Mouse (Mus musculus) E14TG2a.4 (cell line): Measurements from ENCODE around the gene H2-Ob.
A peak's percentile ranks its signal among the peaks of the same experiment; 100 is the strongest.

Experiments used
- CTCF ChIP-seq: conservative IDR thresholded peaks from 2 replicates; pipeline ENCODE4 v1.5.1; 2014; ENCODE audit warnings: low read length
- NANOG ChIP-seq: IDR thresholded peaks from 2 replicates; pipeline ENCODE4 v1.6.1; 2014; ENCODE audit warnings: borderline replicate concordance, low read length, mixed read lengths
- POU5F1 ChIP-seq: IDR thresholded peaks from 2 replicates; pipeline ENCODE4 v1.6.1; 2014; ENCODE audit warnings: low read length, borderline replicate concordance

DNA sequence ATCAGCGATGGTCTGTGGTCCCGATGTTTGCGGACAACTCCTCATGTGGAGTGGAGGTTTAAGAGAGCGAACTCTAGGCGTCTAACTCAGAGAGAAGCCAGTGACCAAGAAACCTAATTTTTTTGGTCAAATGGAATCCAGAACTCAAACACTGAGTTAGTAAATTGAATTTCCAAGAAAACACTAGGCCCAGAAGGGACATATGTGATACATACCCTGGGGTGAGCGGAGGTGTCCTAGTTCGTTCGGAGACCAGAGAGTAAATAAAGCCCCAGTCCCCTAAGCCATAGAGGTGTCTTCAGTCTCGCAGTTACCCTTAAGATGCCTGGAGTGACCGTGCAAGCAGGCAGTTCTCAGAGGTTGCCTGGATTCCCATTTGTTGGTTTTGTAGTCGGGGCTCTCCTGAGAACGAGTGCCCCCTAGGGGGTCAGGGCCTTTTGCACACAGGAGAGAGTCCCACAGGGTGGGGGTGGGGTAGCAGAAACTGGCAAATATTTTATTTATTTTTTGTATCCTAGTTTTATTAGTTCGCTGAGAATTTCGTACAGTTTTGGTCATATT is 25.2 kb downstream of the H2-Ob start:
- 0 out of 2 replicates have a peak, but pooled peaks have one; percentile 9 for TF ChIP-seq CTCF
- TF ChIP-seq NANOG = no peak
- no peak for TF ChIP-seq POU5F1
